Mouse (Mus musculus) kidney, postnatal 0 days (tissue): ENCODE data around the gene Siglecg. TPM values are rescaled to one million over a fixed set of nuclear protein-coding genes. Genes with fewer than 3 reads are reported as not detected.

Experiments used
- ATAC-seq: fragments of 200-750 bp; cut with Nextera tagmentation; replicated peaks from 2 replicates; pipeline ENCODE4 v1.8.0; 2017; ENCODE audit warnings: low read depth, moderate number of reproducible peaks, moderate TSS enrichment, moderate library complexity; ENCODE audit not compliant: low FRiP score
- DNase-seq: peaks from one replicate; pipeline ENCODE4 v3.0.0-alpha.2; 2016; ENCODE audit warnings: low spot score
- H3K27ac ChIP-seq: fragments of 300-500 bp; sonication (generic); 2 replicates; pipeline ENCODE4 v1.5.1; 2014; ENCODE audit warnings: mild to moderate bottlenecking
- H3K27me3 ChIP-seq: fragments of 300-500 bp; sonication (generic); 2 replicates; pipeline ENCODE4 v1.6.1; 2014; ENCODE audit warnings: low read length, mixed read lengths; ENCODE audit not compliant: insufficient read depth
- H3K36me3 ChIP-seq: fragments of 300-500 bp; sonication (generic); 2 replicates; pipeline ENCODE4 v1.6.1; 2014; ENCODE audit warnings: low read length, mixed read lengths; ENCODE audit not compliant: insufficient read depth
- H3K4me1 ChIP-seq: fragments of 300-500 bp; sonication (generic); replicated peaks from 2 replicates; pipeline ENCODE4 v1.6.1; 2014; ENCODE audit warnings: antibody characterized with exemption, low read length, mixed read lengths; ENCODE audit not compliant: insufficient read depth
- H3K4me2 ChIP-seq: fragments of 300-500 bp; sonication (generic); 2 replicates; pipeline ENCODE4 v1.6.1; 2014; ENCODE audit warnings: mild to moderate bottlenecking, low read length, moderate library complexity, mixed read lengths
- H3K4me3 ChIP-seq: fragments of 300-500 bp; sonication (generic); replicated peaks from 2 replicates; pipeline ENCODE4 v1.5.1; 2014; ENCODE audit warnings: low read depth, low read length
- H3K9ac ChIP-seq: fragments of 300-500 bp; sonication (generic); 2 replicates; pipeline ENCODE4 v1.6.1; 2014; ENCODE audit warnings: low read depth, low read length
- H3K9me3 ChIP-seq: fragments of 300-500 bp; sonication (generic); replicated peaks from 2 replicates; pipeline ENCODE4 v1.6.1; 2016; ENCODE audit warnings: low read length, inconsistent platforms, mixed read lengths
- CTCF ChIP-seq: IDR thresholded peaks from 2 replicates; pipeline ENCODE4 v1.5.1; 2016; ENCODE audit warnings: antibody characterized with exemption, low read depth, mild to moderate bottlenecking, moderate library complexity
- WGBS: fragments of 180-500 bp; shearing (Covaris S2); extraction: QIAGEN DNeasy Blood & Tissue Kit; methylation state at CpG from one replicate; pipeline ENCODE4 v1.1.7; 2014; 5-methylcytosine and 5-hydroxymethylcytosine counted together
- polyA plus RNA-seq: library from polyadenylated mRNA; unstranded; fragments of >200 nt; fragmentation: Nextera tagmentation; extraction: Ambion mirVana; gene quantifications from 2 replicates; pipeline ENCODE4 v1.2.1, GENCODE M21; 2015

The Siglecg gene
- polyA plus RNA-seq, 1 experiment from 2014 or later: 2.1 TPM

- 58% methylated on average over 3 of the region's 3 CpGs for WGBS
- Histone ChIP-seq H3K4me1 (no peaks in the 10 kb centered on the region), H3K4me3 (no peak overlapping the region), H3K27me3 (no peaks in the 10 kb centered on the region), H3K4me2 (no peak overlapping the region), H3K9ac (no peak overlapping the region), H3K9me3 (no peaks in the 10 kb centered on the region), H3K27ac (no peak overlapping the region), H3K36me3 (no peaks in the 10 kb centered on the region)
- no peak for TF ChIP-seq CTCF
- no peak for ATAC-seq
- DNase-seq: no peak
Observed at GRCm38 (mm10) chr7:43423991-43424625, 16.1 kb downstream of the Siglecg start.

- Histone ChIP-seq H3K4me3 (no peak within 1 kb of the TSS), H3K9ac (no peak within 1 kb of the TSS), H3K36me3 (no peaks in the 10 kb centered on the region), H3K4me2 (no peak within 1 kb of the TSS), H3K27ac (no peak within 1 kb of the TSS), H3K27me3 (no peaks in the 10 kb centered on the region), H3K9me3 (no peaks in the 10 kb centered on the region), H3K4me1 (no peaks in the 10 kb centered on the region)
- TF ChIP-seq CTCF: no peak
- ATAC-seq (no peak), DNase-seq (no peak)
- WGBS: 85% methylated on average over 8 of the region's 8 CpGs
Observed at GRCm38 (mm10) chr7:43427406-43427805, 19.4 kb downstream of the Siglecg start, which contains the start of gene Lim2. Gene Lim2 (plus strand): TSS chr7:43427670.

DNA sequence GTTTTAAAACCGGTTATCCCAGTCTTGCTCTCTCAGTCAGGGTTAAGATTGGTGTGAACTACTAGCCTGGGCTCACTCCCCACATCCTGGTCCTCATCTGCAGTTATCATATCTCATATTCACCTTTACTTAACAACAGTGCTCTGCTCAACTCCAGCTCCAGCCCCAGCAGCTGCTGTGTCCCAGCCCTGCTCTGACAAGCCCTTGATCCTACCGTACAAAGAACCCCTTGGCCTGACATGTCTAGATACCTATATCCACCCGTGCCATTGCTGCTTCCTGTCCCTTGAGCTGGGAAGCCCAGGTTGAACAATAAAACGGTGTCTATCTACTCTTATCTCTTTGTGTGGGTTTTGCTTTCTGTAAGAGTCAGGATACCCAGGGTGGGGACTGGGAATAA is 21.5 kb downstream of the Siglecg start:
- no peaks in the 10 kb centered on the region for H3K27me3 ChIP-seq
- no peak overlapping the region for H3K4me3 ChIP-seq
- H3K36me3 ChIP-seq: no peaks in the 10 kb centered on the region
- no peaks in the 10 kb centered on the region for H3K9me3 ChIP-seq
- no peak for TF ChIP-seq CTCF
- H3K4me2 ChIP-seq: no peak overlapping the region
- no peaks in the 10 kb centered on the region for H3K4me1 ChIP-seq
- no peak overlapping the region for H3K27ac ChIP-seq
- WGBS: 60% methylated on average over 4 of the region's 4 CpGs
- ATAC-seq: no peak
- H3K9ac ChIP-seq: no peak overlapping the region
- DNase-seq: no peak

- H3K4me3 ChIP-seq: no peak overlapping the region
- no peak overlapping the region for H3K9ac ChIP-seq
- H3K4me2 ChIP-seq: no peak overlapping the region
- H3K27ac ChIP-seq: no peak overlapping the region
- no peak for ATAC-seq
- H3K36me3 ChIP-seq: no peaks in the 10 kb centered on the region
- no peak for TF ChIP-seq CTCF
- DNase-seq: no peak
- no peaks in the 10 kb centered on the region for H3K4me1 ChIP-seq
- no peaks in the 10 kb centered on the region for H3K27me3 ChIP-seq
- 70% methylated on average over 4 of the region's 4 CpGs for WGBS
- H3K9me3 ChIP-seq: no peaks in the 10 kb centered on the region
Observed at GRCm38 (mm10) chr7:43432891-43433290, 24.9 kb downstream of the Siglecg start.

- TF ChIP-seq CTCF: no peak
- Histone ChIP-seq H3K4me2 (no peak overlapping the region), H3K27ac (no peak overlapping the region), H3K36me3 (no peaks in the 10 kb centered on the region), H3K4me3 (no peak overlapping the region), H3K9ac (no peak overlapping the region), H3K27me3 (no peaks in the 10 kb centered on the region), H3K9me3 (no peaks in the 10 kb centered on the region), H3K4me1 (no peaks in the 10 kb centered on the region)
- no peak for DNase-seq
- ATAC-seq: no peak
- WGBS: 90% methylated on average over 5 of the region's 5 CpGs
Observed at GRCm38 (mm10) chr7:43434676-43435075, 26.7 kb downstream of the Siglecg start.

DNA sequence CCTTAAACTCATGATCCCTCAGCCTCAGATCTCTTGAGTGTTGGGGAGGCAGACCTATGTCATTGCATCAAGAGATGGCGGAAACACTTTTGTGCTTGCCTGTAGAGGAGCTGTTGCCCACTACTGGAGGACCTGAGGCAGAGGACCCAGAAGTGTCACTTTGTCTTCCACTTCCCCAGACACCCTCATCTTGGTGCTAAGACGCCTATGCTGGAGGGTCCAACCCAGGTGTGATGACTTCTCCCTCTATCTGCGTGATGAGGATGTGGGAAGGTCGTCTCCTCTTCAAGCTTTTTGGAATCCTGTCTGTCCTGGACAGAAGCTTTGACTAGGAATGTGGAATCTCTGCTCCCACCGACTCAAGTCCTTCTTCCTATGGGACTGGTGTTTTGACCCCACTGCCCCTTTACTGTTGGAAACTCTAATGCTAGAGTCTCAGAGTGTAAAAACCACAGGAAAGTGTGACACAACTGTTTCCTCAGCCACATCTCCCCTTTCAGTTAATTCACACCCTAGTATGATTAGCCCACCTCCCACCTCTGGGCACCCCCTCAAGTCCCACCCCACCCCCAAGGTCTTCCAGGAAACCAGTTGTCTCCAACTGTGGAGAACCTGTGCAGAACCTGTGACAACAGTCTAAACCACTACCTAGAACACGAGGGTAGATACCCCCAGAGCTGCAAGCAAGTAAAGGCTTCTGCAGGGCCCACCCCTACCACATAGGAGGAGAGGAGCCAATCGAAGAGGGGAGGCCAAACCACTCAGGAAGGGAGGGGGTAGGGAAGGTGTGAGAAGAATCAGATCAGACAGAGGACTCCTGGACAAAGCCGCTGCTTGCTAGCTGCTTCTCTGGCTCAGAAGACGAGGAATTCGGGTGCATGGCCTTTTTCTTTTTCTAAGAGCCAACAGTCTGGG is 28.6 kb downstream of the Siglecg start, which contains the start of gene Nkg7:
Nkg7 (plus strand) TSS at position 733 of the 915 bp plus-strand sequence.
- no peak within 1 kb of the TSS for H3K27ac ChIP-seq

More for the DNA sequence above, 28.6 kb downstream of the Siglecg start, which contains the start of gene Nkg7:
- H3K9ac ChIP-seq: no peak within 1 kb of the TSS
- no peaks in the 10 kb centered on the region for H3K36me3 ChIP-seq
- DNase-seq (no peak), ATAC-seq (no peak)
- H3K27me3 ChIP-seq: no peaks in the 10 kb centered on the region
- TF ChIP-seq CTCF: no peak
- no peak within 1 kb of the TSS for H3K4me3 ChIP-seq
- H3K4me2 ChIP-seq: no peak within 1 kb of the TSS
- no peaks in the 10 kb centered on the region for H3K4me1 ChIP-seq
- WGBS: 65% methylated on average over 10 of the region's 10 CpGs
- no peaks in the 10 kb centered on the region for H3K9me3 ChIP-seq
